Mouse (Mus musculus) midbrain, embryonic 14.5 days (tissue): Measurements from ENCODE around the gene Plaur. TPM values are rescaled to one million over a fixed set of nuclear protein-coding genes. Genes with fewer than 3 reads are reported as not detected.

Experiments
- ATAC-seq: fragments of 200-750 bp; cut with Nextera tagmentation; 2 replicates; pipeline ENCODE4 v1.8.0; 2017; ENCODE audit warnings: moderate number of reproducible peaks, moderate library complexity; ENCODE audit not compliant: low FRiP score, low TSS enrichment
- DNase-seq: peaks from one replicate; pipeline ENCODE4 v3.0.0-alpha.2; 2015
- H3K27ac ChIP-seq: fragments of 300-500 bp; sonication (generic); replicated peaks from 2 replicates; pipeline ENCODE4 v1.5.1; 2014; ENCODE audit warnings: mild to moderate bottlenecking, low read depth, low read length, moderate library complexity
- H3K27me3 ChIP-seq: fragments of 300-500 bp; sonication (generic); 2 replicates; pipeline ENCODE4 v1.6.1; 2014; ENCODE audit warnings: low read length, control low read depth, mixed read lengths; ENCODE audit not compliant: control insufficient read depth, insufficient read depth
- H3K36me3 ChIP-seq: fragments of 300-500 bp; sonication (generic); 2 replicates; pipeline ENCODE4 v1.6.1; 2014; ENCODE audit warnings: low read length, control low read depth; ENCODE audit not compliant: control insufficient read depth, insufficient read depth
- H3K4me1 ChIP-seq: fragments of 300-500 bp; sonication (generic); 2 replicates; pipeline ENCODE4 v1.6.1; 2014; ENCODE audit warnings: mild to moderate bottlenecking, antibody characterized with exemption, low read length, control low read depth; ENCODE audit not compliant: control insufficient read depth, insufficient read depth
- H3K4me2 ChIP-seq: fragments of 300-500 bp; sonication (generic); 2 replicates; pipeline ENCODE4 v1.6.1; 2014; ENCODE audit warnings: mild to moderate bottlenecking, low read length, moderate library complexity
- H3K4me3 ChIP-seq: fragments of 300-500 bp; sonication (generic); replicated peaks from 2 replicates; pipeline ENCODE4 v1.5.1; 2014; ENCODE audit warnings: low read depth, low read length
- H3K9ac ChIP-seq: fragments of 300-500 bp; sonication (generic); replicated peaks from 2 replicates; pipeline ENCODE4 v1.6.1; 2014; ENCODE audit warnings: mild to moderate bottlenecking, low read length, moderate library complexity
- H3K9me3 ChIP-seq: fragments of 300-500 bp; sonication (generic); 2 replicates; pipeline ENCODE4 v1.6.1; 2016; ENCODE audit warnings: low read length, control low read depth, mixed read lengths; ENCODE audit not compliant: control insufficient read depth
- WGBS: fragments of 180-500 bp; shearing (Covaris S2); extraction: QIAGEN DNeasy Blood & Tissue Kit; methylation state at CpG from one replicate; pipeline ENCODE4 v1.1.7; 2014; 5-methylcytosine and 5-hydroxymethylcytosine counted together
- polyA plus RNA-seq: library from polyadenylated mRNA; unstranded; fragments of >200 nt; fragmentation: Nextera tagmentation; extraction: Ambion mirVana; gene quantifications from 2 replicates; pipeline ENCODE4 v1.2.1, GENCODE M21; 2014

Plaur gene
- polyA plus RNA-seq, 1 experiment from 2014 or later: 2.6 TPM

- no peak overlapping the region for H3K4me2 ChIP-seq
- no peak overlapping the region for H3K9ac ChIP-seq
- H3K27ac ChIP-seq: no peak overlapping the region
- H3K36me3 ChIP-seq: no peaks in the 10 kb centered on the region
- H3K27me3 ChIP-seq: no peaks in the 10 kb centered on the region
- DNase-seq: no peak
- no peaks in the 10 kb centered on the region for H3K4me1 ChIP-seq
- H3K9me3 ChIP-seq: no peaks in the 10 kb centered on the region
- no peak for ATAC-seq
- H3K4me3 ChIP-seq: no peak overlapping the region
- 61% methylated on average over 2 of the region's 2 CpGs for WGBS
These were observed 8.1 kb upstream of the Plaur start for GRCm38 (mm10) chr7:24454199-24454598.

DNA sequence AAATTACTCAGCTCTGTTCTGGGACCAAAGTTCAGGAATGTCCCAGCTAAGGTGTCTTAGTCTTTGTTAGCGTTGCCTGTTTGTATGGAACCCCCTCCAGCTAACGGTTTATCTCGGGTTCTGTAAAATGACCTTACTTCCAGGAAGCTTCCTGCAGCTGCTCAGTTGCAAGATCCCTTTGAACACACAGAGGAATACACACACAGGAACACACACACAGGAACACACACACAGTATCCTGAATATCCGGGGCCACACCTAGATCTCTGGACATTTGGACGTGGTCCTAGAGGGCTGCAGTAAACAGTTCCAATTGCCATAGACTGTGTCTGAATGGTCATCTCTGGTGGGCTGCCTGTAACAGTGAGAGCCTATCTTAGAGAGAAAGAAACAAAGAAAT is 6.6 kb upstream of the Plaur start:
- DNase-seq (no peak), ATAC-seq (no peak)
- Histone ChIP-seq H3K4me3 (no peak overlapping the region), H3K27me3 (no peaks in the 10 kb centered on the region), H3K9ac (no peak overlapping the region), H3K27ac (no peak overlapping the region), H3K4me2 (no peak overlapping the region), H3K36me3 (no peaks in the 10 kb centered on the region), H3K9me3 (no peaks in the 10 kb centered on the region), H3K4me1 (no peaks in the 10 kb centered on the region)
- WGBS: 92% methylated on average over 5 of the region's 5 CpGs

- no peak for DNase-seq
- H3K9me3 ChIP-seq: no peaks in the 10 kb centered on the region
- WGBS: 72% methylated on average over 10 of the region's 10 CpGs
These were observed 4.4 kb upstream of the Plaur start for GRCm38 (mm10) chr7:24457726-24458370.

DNA sequence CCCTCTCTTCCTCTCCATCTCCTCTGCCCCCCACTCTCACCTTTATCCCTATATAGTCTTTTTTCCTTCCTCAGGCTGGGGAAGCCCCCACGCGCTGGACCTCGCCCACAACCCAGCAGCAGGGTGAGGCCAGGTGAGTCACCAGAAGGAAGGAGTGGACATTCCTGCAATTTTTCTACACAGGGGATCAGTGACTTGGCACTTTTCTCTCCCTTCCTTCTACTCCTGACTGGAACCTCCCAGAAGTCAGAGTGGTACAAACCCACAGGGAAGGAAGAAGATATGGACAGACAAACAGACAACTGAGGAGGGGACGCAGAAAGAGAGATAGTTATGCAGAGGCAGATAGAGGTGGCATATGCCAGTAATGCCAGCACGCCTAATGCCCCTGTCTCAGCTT is 2.8 kb upstream of the Plaur start:
- 89% methylated on average over 5 of the region's 5 CpGs for WGBS
- Histone ChIP-seq H3K4me3 (no peak overlapping the region), H3K27ac (no peak overlapping the region), H3K4me1 (0 out of 2 replicates have a peak, but pooled peaks cover 5% of the 10 kb centered on the region), H3K9me3 (no peaks in the 10 kb centered on the region), H3K36me3 (no peaks in the 10 kb centered on the region), H3K9ac (no peak overlapping the region), H3K4me2 (no peak overlapping the region), H3K27me3 (0 out of 2 replicates have a peak, but pooled peaks cover 5% of the 10 kb centered on the region)
- no peak for DNase-seq
- ATAC-seq: no peak

More at GRCm38 (mm10) chr7:24457726-24458370, 4.4 kb upstream of the Plaur start:
- Histone ChIP-seq H3K4me3 (no peak overlapping the region), H3K4me2 (no peak overlapping the region), H3K27me3 (0 out of 2 replicates have a peak, but pooled peaks cover 5% of the 10 kb centered on the region), H3K4me1 (0 out of 2 replicates have a peak, but pooled peaks cover 4% of the 10 kb centered on the region), H3K9ac (no peak overlapping the region), H3K36me3 (no peaks in the 10 kb centered on the region), H3K27ac (no peak overlapping the region)
- no peak for ATAC-seq

- Histone ChIP-seq H3K36me3 (no peaks in the 10 kb centered on the region), H3K4me1 (0 out of 2 replicates have a peak, but pooled peaks cover 5% of the 10 kb centered on the region), H3K9ac (no peak overlapping the region), H3K9me3 (no peaks in the 10 kb centered on the region), H3K4me3 (no peak overlapping the region), H3K27ac (no peak overlapping the region), H3K27me3 (0 out of 2 replicates have a peak, but pooled peaks cover 5% of the 10 kb centered on the region), H3K4me2 (no peak overlapping the region)
- DNase-seq (no peak), ATAC-seq (no peak)
- 60% methylated on average over 3 of the region's 3 CpGs for WGBS
These were observed 2.4 kb upstream of the Plaur start for GRCm38 (mm10) chr7:24459843-24460242.

DNA sequence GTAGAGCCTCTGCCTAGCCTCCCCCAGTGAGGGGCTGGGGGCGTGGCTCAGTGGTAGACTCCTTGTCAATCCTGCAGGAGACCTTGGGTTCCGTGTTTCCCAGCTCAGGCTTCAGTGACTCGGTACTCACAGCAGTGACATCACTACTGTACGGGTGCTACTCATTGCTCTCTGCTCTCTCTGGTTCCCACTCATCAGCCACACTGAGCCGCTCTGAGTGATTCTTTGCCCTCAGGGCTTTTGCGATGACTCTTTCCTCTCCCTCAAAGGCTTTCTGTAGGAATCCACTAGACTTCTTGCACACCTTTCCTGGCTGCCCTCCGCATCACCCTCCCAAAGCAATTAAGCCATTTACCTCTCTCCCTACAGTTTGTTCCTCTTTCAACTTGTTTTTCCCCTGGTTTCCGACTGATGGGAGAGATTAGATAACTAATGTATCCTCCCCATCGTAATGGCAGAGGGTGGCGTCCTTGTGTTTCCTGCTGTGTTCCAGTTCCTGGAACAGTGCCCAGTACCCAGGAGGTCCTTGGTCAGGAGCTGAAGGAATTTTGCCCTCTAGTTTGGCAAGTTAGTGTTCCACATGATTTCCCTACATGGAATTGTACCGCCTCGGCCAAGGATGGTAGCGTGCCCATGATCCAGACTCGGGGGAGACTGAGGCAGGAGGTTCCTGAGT is 770 bp upstream of the Plaur start:
- H3K4me2 ChIP-seq: no peak overlapping the region
- no peaks in the 10 kb centered on the region for H3K9me3 ChIP-seq
- no peak for ATAC-seq
- DNase-seq: no peak
- no peaks in the 10 kb centered on the region for H3K36me3 ChIP-seq
- 74% methylated on average over 14 of the region's 14 CpGs for WGBS
- no peak overlapping the region for H3K27ac ChIP-seq
- 0 out of 2 replicates have a peak, but pooled peaks cover 5% of the 10 kb centered on the region for H3K27me3 ChIP-seq
- H3K9ac ChIP-seq: no peak overlapping the region
- 0 out of 2 replicates have a peak, but pooled peaks cover 5% of the 10 kb centered on the region for H3K4me1 ChIP-seq
- H3K4me3 ChIP-seq: no peak overlapping the region

DNA sequence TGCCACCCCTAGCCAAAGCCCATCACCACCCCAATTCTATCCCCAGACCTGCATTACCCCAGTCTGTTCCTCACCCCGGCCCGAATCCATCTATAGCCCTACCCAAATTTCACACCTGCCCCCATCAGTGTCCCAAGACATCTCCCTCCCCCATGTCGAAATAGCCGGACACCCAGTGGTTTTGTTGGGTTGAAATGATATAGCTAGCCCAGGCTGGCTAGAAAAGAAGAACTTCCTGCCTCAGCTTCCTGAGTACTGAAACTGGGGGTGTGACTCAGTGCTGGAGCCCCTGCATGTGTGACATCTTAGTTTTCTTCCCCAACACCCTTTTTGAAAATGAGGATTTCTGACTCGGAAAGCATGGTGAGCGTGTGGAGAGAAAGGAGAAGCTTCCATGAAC is 4.6 kb downstream of the Plaur start:
- H3K27ac ChIP-seq: no peak overlapping the region
- H3K4me3 ChIP-seq: no peak overlapping the region
- DNase-seq (no peak), ATAC-seq (no peak)
- H3K4me1 ChIP-seq: 0 out of 2 replicates have a peak, but pooled peaks cover 5% of the 10 kb centered on the region
- no peaks in the 10 kb centered on the region for H3K36me3 ChIP-seq
- 95% methylated on average over 6 of the region's 6 CpGs for WGBS
- no peaks in the 10 kb centered on the region for H3K9me3 ChIP-seq
- H3K9ac ChIP-seq: no peak overlapping the region
- H3K27me3 ChIP-seq: 0 out of 2 replicates have a peak, but pooled peaks cover 5% of the 10 kb centered on the region
- H3K4me2 ChIP-seq: no peak overlapping the region

DNA sequence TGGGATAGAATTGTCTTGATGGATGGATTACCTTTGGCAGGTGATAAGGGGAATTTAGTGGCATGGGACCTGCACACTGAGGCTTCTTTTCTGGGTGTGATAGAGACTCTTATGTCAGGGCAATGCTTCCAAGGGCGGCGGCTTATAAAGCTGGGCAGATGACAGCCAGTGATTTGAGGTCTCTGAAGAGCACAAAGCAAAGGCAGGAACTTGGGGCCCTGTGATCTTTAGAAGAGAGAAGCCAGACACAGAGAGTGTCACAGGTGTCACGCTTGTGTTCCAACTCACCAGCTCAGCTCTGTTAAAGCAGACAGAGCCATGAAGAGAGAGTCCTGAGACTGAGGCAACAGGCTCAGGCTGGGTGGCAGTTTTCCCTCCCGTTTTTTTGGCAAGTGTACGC is 5.6 kb downstream of the Plaur start:
- Histone ChIP-seq H3K9me3 (no peaks in the 10 kb centered on the region), H3K27ac (no peak overlapping the region), H3K9ac (no peak overlapping the region), H3K36me3 (no peaks in the 10 kb centered on the region), H3K4me1 (no peaks in the 10 kb centered on the region), H3K4me3 (no peak overlapping the region), H3K27me3 (no peaks in the 10 kb centered on the region), H3K4me2 (no peak overlapping the region)
- ATAC-seq (no peak), DNase-seq (no peak)
- 83% methylated on average over 5 of the region's 5 CpGs for WGBS

DNA sequence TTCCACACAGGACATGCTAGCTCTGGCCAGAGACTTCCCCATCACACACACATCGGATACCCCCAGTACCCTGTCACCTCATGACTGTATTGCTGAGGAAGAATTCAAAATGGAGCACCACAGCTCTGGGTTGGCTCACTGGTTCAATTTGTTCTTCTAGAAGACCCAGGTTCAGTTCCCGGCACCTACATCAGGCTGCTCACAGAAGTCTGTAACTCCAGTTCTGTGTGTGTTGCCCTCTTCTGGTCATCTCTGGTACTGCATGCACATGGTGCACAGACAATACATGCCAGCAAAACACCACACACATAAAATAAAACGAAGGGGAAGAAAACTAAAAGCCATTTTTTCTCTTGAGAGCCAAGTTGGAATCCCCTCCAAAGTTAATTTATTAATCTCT is 6.8 kb downstream of the Plaur start:
- Histone ChIP-seq H3K9me3 (no peaks in the 10 kb centered on the region), H3K9ac (no peak overlapping the region), H3K27me3 (no peaks in the 10 kb centered on the region), H3K27ac (no peak overlapping the region), H3K4me1 (no peaks in the 10 kb centered on the region), H3K4me2 (no peak overlapping the region), H3K4me3 (no peak overlapping the region), H3K36me3 (no peaks in the 10 kb centered on the region)
- ATAC-seq (no peak), DNase-seq (no peak)
- WGBS: 88% methylated on average over 3 of the region's 3 CpGs
